Mouse (Mus musculus) lung, adult 2 months (tissue): ENCODE results near the gene Pars2.

ENCODE experiments used
- CTCF ChIP-seq: fragments of 200-500 bp; IDR thresholded peaks from 2 replicates; pipeline ENCODE4 v1.5.1; 2011; ENCODE audit warnings: mild to moderate bottlenecking, low read length, control low read depth; ENCODE audit not compliant: insufficient read depth
- POLR2A ChIP-seq: fragments of 200-500 bp; IDR thresholded peaks from 2 replicates; pipeline ENCODE4 v1.6.1; 2011; ENCODE audit warnings: low read depth, mild to moderate bottlenecking, control low read depth, low read length, borderline replicate concordance; ENCODE audit errors: extremely low read depth

DNA sequence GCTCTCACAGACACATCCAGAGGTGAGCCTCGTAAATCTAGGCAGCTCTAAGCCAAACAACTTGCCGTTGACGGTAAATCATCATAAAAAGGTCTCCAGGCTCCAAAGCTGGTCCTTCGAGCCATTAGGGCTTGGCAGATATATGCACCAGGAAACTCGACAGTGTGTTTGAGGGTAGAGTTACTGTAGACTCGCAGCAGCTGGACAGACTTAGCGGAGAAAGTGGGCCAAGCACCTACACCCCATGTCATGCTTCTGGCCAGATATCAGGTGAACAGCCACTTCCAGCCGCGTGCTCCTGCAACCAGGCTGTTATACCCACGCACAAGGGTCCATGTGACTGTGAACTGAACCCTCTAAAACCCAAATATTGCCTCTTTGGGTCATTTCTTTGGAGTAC lies 4.8 kb downstream of the Pars2 start:
- TF ChIP-seq POLR2A (no peak), CTCF (no peak)
